Mouse (Mus musculus) embryonic stem cell, embryonic (primary cell): Measurements from ENCODE around the gene Nck1.

Experiments
- CTCF ChIA-PET, 4 experiments: fragments of 300-600 bp in 2 of 4; fragments of 350-600 bp in 2 of 4; sonication (Branson Sonifier 250); formaldehyde crosslinking; loops; one replicate each; lab custom pipeline; 2022; ENCODE audit warnings: inconsistent platforms in 2 of 4; lab: Charles Lee
- POLR2A ChIA-PET, 4 experiments: fragments of 300-600 bp in 2 of 4; fragments of 350-600 bp in 2 of 4; sonication (Branson Sonifier 250); formaldehyde crosslinking; loops; one replicate each; lab custom pipeline; 2022; ENCODE audit warnings: antibody characterized with exemption in 4 of 4, inconsistent platforms in 1 of 4; lab: Charles Lee

The Nck1 gene

DNA sequence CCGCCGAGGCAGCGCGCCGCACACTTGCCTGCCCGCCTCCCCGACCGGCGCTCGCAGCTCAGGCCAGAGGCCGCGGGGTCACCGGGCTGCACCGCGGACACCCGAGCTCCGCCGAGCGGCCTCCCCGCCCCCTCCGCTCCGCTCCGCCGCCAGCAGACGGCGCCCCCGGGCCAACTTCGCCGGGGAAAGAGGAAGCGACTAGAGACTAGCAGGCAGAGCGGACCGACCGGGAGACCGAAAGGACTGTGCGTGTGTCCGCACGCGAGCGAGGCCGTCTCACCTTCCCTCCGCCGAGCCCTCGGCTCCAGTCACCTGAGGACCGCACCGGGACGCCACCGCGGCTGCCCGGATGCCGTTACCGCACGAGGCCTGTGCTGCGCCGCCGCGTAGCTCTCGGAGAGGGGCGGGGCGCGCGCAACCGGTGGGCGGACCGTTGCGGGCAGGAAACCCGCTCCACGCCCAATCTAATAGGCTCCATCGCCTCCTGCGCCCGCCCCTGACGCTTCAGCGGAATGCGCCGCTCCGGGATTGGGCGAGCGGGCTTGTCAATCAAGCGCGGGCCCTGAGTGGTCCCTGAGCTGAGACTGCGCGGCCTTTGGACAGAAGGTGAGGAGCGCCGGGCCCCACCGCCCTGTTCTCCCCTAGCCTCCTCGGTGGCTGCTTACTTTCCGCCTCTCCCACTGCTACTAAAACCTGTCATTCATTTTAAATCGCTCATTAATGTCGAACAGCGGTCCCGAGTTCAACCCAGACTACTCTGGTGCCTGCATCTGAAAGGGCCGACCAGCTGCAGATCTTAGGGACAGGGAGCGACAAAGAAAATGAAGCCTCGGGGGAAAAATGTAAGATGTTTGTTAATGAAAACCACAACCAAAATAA lies at the start of gene Nck1:
Gene Nck1, minus strand, starts transcription at position 420 of the 879 bp plus-strand sequence.
- ChIA-PET POLR2A (interaction anchor here (0.6 to 7.6 kb wide), 78 partner anchors 8 to 1071 kb away, joined by 3 to 187 read pairs (median 4); partner anchors contain the start of genes Pccb (in 2 of the 4), Msl2 (in 1 of the 4), Ppp2r3a (in 1 of the 4) and Slc35g2 (in 1 of the 4)), CTCF (interaction anchor here (0.5 to 2.7 kb wide), 43 partner anchors 9 to 1934 kb away, joined by 3 to 36 read pairs (median 4); partner anchors contain the start of gene Pccb (in 1 of the 4))

DNA sequence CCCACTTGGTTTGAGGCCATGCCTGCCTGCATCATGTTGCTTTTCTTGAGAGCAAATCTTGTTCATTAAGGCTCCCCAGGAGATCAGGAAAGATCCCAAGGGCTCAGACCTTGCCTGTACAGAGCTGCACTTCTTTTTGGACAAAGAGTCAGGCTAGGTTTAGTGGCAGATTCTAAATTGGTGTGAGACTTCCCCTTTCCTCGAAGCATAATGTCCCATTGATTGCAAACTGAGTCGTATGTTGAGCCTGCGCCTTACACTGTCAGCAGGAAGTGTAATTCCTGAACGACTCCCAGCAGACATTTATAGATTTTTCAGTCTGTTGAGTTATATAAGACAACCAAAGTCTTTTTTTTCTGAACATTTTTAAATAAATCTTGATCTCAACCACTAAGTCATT lies 44.5 kb upstream of the Nck1 start:
- ChIA-PET POLR2A (interaction anchor here in 1 of 4 experiments (0.6 kb wide), 1 partner anchor 1407 kb away, joined by 3 read pairs; no protein-coding TSS in a partner anchor), CTCF (no interaction called here)

DNA sequence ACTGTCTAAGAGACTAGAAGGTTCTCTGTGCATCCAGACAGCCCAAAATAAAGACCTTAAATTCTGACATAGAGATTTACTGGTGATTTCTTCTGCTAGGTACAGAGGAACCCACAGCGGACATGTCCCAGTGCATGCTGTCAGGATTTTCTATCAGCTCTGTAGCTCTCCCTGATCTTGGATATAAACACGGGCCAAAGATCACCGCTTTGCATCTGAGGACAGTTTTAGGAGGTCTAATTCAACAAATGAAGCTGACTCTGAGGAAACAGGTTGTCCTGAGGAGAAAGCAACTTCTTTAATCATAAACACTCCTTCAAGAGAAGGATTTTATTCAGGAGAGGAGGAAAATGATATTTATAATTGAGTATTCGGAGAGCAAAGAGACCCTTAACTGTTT lies 38.1 kb upstream of the Nck1 start:
- ChIA-PET POLR2A (interaction anchor here in 3 of 4 experiments (0.6 to 5.7 kb wide), 8 partner anchors 14 to 71 kb away, joined by 3 to 77 read pairs (median 5); partner anchors contain the start of genes Nck1 (in 1 of the 3) and Stag1 (in 1 of the 3)), CTCF (interaction anchor here in 3 of 4 experiments (0.7 to 1.5 kb wide), 3 partner anchors 54 to 333 kb away, joined by 3 read pairs; no protein-coding TSS in a partner anchor)

- POLR2A ChIA-PET, result interaction anchor here (0.6 to 5.7 kb wide), 11 partner anchors 13 to 62 kb away, joined by 3 to 77 read pairs (median 4); partner anchors contain the start of genes Stag1 (in 2 of the 4) and Nck1 (in 1 of the 4)
- CTCF ChIA-PET, result interaction anchor here in 3 of 4 experiments (0.6 to 1.5 kb wide), 4 partner anchors 9 to 334 kb away, joined by 3 to 5 read pairs (median 3); no protein-coding TSS in a partner anchor
Observed at GRCm38 (mm10) chr9:100582883-100583575, 37.1 kb upstream of the Nck1 start.

- ChIA-PET POLR2A (interaction anchor here (0.5 to 5.7 kb wide), 35 partner anchors 10 to 1138 kb away, joined by 3 to 77 read pairs (median 4); partner anchors contain the start of genes Nck1 (in 2 of the 4), Slc35g2 (in 2 of the 4) and Stag1 (in 2 of the 4)), CTCF (interaction anchor here (0.5 to 1.3 kb wide), 16 partner anchors 12 to 1323 kb away, joined by 3 to 13 read pairs (median 3); partner anchors contain the start of genes Stag1 (in 2 of the 4) and Nck1 (in 1 of the 4))
Observed at GRCm38 (mm10) chr9:100581543-100582492, 35.9 kb upstream of the Nck1 start.

GRCm38 (mm10) chr9:100580196-100580740 lies 34.3 kb upstream of the Nck1 start:
- POLR2A ChIA-PET, result interaction anchor here (0.5 to 5.7 kb wide), 25 partner anchors 9 to 1889 kb away, joined by 3 to 77 read pairs (median 5); partner anchors contain the start of genes Stag1 (in 3 of the 4), Nck1 (in 2 of the 4) and Slc35g2 (in 1 of the 4)
- CTCF ChIA-PET, result interaction anchor here in 3 of 4 experiments (0.7 to 1.2 kb wide), 7 partner anchors 9 to 1774 kb away, joined by 3 to 11 read pairs (median 4); partner anchors contain the start of genes Ephb1 (in 1 of the 3) and Nck1 (in 1 of the 3)

DNA sequence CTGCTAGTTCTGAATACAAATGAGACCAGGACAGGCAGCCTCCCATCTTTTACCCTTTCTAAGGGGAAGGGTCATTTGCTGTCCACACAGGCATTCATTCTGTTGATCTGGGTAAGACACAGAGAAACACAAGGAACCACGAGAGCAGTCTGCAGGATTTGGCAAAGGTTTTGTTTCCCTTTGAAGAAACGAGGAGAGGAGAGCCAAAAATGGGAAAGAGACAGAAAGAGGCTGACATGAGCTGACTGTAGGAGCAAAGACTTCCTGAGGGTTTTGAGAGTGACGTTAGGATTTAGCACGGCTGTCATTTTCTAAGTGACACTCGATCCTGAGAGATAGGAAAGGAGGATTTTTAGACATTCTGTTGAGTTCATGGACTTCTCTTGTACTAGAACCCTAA lies 28.0 kb upstream of the Nck1 start:
- POLR2A ChIA-PET, result interaction anchor here in 1 of 4 experiments (0.5 to 0.9 kb wide), 2 partner anchors 11 to 46 kb away, joined by 3 read pairs; no protein-coding TSS in a partner anchor
- CTCF ChIA-PET, result no interaction called here

- ChIA-PET POLR2A (no interaction called here), CTCF (no interaction called here)
Observed at GRCm38 (mm10) chr9:100573300-100573699, 27.4 kb upstream of the Nck1 start.

DNA sequence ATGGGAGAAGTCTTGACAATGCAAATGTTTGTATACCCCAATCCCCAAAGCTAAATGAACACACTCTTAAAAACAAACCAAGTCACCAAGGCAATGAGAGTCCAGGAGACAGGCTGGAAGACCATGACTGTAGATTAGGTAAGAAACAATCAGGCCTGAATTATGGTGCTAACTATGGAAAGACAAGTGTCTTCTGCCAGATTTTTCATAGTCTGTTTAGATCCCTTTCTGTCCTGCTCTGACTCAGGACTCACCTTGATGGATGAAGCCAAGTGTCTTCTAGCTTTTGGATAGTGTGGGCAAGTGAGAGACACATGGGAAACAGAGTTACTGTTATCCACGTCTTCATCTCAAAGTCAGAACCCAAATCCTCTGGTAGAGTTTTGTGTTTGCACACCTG lies 25.6 kb upstream of the Nck1 start:
- CTCF ChIA-PET, result interaction anchor here in 3 of 4 experiments (0.6 to 2.3 kb wide), 3 partner anchors 9 to 124 kb away, joined by 3 to 14 read pairs (median 3); no protein-coding TSS in a partner anchor
- POLR2A ChIA-PET, result interaction anchor here in 3 of 4 experiments (0.6 to 3.6 kb wide), 9 partner anchors 9 to 387 kb away, joined by 3 to 15 read pairs (median 5); partner anchors contain the start of gene Nck1 (in 2 of the 3)

DNA sequence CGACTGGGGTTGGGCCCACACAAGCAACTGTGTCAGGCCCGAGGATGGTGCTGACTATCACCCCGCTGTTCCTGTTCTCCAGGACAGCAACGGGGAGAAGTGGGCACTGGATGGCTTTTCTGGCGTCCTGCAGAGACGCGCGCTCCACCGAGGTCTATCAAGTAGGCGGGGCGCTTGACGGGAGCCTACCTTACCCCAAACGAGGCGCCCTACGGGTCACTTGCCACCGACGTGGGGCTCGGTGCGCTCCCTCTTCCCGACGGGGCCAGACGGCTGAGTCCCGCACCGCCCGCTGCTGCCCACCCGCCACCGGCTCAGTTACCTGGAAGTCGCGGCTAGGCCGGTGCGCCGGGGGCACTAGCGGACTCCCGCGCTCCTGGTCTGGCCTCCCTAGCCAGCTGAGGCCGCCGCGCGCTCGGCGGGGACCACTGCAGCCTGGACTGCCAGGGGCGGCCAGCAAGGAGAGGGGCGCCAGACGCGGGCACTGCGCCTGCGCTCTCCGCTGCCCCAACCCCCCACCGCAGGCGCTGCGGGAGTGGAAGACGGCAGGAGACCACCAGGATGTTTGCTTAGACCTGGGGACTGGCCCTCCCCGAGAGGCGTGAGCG lies 24.8 kb upstream of the Nck1 start, which contains the start of gene Slc35g2:
Gene Slc35g2, minus strand, starts transcription at position 465 of the 608 bp plus-strand sequence.
- POLR2A ChIA-PET, result interaction anchor here (0.6 to 3.6 kb wide), 18 partner anchors 10 to 464 kb away, joined by 3 to 16 read pairs (median 5); partner anchors contain the start of genes Nck1 (in 4 of the 4), Pccb (in 1 of the 4) and Stag1 (in 1 of the 4)
- CTCF ChIA-PET, result interaction anchor here in 3 of 4 experiments (0.6 to 2.3 kb wide), 6 partner anchors 9 to 1921 kb away, joined by 3 to 14 read pairs (median 6); partner anchors contain the start of gene Nck1 (in 1 of the 3)

GRCm38 (mm10) chr9:100569798-100570625 lies 24.1 kb upstream of the Nck1 start:
- POLR2A ChIA-PET, result interaction anchor here (0.5 to 3.6 kb wide), 22 partner anchors 11 to 465 kb away, joined by 3 to 16 read pairs (median 4); partner anchors contain the start of genes Nck1 (in 4 of the 4), Stag1 (in 2 of the 4) and Pccb (in 1 of the 4)
- CTCF ChIA-PET, result interaction anchor here in 3 of 4 experiments (0.6 to 2.3 kb wide), 13 partner anchors 9 to 1922 kb away, joined by 3 to 14 read pairs (median 4); partner anchors contain the start of gene Nck1 (in 2 of the 3)

GRCm38 (mm10) chr9:100560251-100560890 lies 14.4 kb upstream of the Nck1 start:
- CTCF ChIA-PET, result no interaction called here

DNA sequence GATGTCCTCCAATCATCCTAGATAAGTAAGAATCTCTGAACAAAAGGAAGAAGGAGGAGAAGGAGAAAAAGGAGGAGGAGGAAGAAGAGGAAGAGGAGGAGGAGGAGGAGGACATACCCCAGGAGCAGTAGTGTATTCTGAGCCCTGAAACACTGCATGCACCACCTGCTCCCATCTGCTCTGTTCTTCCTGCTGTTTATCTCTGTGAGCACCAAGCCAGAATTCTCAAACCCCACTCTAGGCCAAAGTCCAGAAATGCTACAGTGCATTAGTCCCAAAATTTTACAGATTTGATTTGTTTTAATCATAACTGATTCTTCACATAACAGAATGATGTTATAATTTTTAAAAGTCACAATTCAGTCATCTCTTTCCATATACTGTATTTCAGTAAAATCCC lies 13.1 kb upstream of the Nck1 start:
- POLR2A ChIA-PET, result interaction anchor here in 2 of 4 experiments (0.6 to 2.0 kb wide), 3 partner anchors 13 to 269 kb away, joined by 3 to 7 read pairs (median 6); partner anchors contain the start of gene Nck1 (in 1 of the 2)
- CTCF ChIA-PET, result no interaction called here

More at GRCm38 (mm10) chr9:100560251-100560890, 14.4 kb upstream of the Nck1 start:
- POLR2A ChIA-PET, result interaction anchor here in 1 of 4 experiments (0.6 to 3.3 kb wide), 4 partner anchors 8 to 1228 kb away, joined by 3 to 14 read pairs (median 4); no protein-coding TSS in a partner anchor
